Mouse (Mus musculus) liver, embryonic 15.5 days (tissue): ENCODE measurements around the gene Tmem94. TPM values are rescaled to one million over a fixed set of nuclear protein-coding genes. Genes with fewer than 3 reads are reported as not detected.
"Not testable (repeated sequence)": the region's sequence is repeated elsewhere in the genome, so short reads cannot be mapped to it uniquely, and the experiment has no call there.

Experiments used
- ATAC-seq: fragments of 200-750 bp; cut with Nextera tagmentation; 2 replicates; pipeline ENCODE4 v1.8.0; 2017; ENCODE audit warnings: moderate number of reproducible peaks, mild to moderate bottlenecking, moderate library complexity; ENCODE audit not compliant: insufficient read depth
- H3K27ac ChIP-seq: fragments of 300-500 bp; sonication (generic); replicated peaks from 2 replicates; pipeline ENCODE4 v1.5.1; 2015; ENCODE audit warnings: mild to moderate bottlenecking, inconsistent platforms
- H3K27me3 ChIP-seq: fragments of 300-500 bp; sonication (generic); 2 replicates; pipeline ENCODE4 v1.6.1; 2015; ENCODE audit warnings: mild to moderate bottlenecking, inconsistent platforms
- H3K36me3 ChIP-seq: fragments of 300-500 bp; sonication (generic); replicated peaks from 2 replicates; pipeline ENCODE4 v1.6.1; 2015; ENCODE audit warnings: moderate library complexity, mild to moderate bottlenecking, inconsistent platforms
- H3K4me1 ChIP-seq: fragments of 300-500 bp; sonication (generic); replicated peaks from 2 replicates; pipeline ENCODE4 v1.6.1; 2015; ENCODE audit warnings: inconsistent platforms
- H3K4me2 ChIP-seq: fragments of 300-500 bp; sonication (generic); 2 replicates; pipeline ENCODE4 v1.6.1; 2015; ENCODE audit warnings: moderate library complexity, mild to moderate bottlenecking, inconsistent platforms
- H3K4me3 ChIP-seq: fragments of 300-500 bp; sonication (generic); replicated peaks from 2 replicates; pipeline ENCODE4 v1.5.1; 2015; ENCODE audit warnings: mild to moderate bottlenecking, inconsistent platforms
- H3K9ac ChIP-seq: fragments of 300-500 bp; sonication (generic); 2 replicates; pipeline ENCODE4 v1.6.1; 2015; ENCODE audit warnings: moderate library complexity, mild to moderate bottlenecking, inconsistent platforms
- H3K9me3 ChIP-seq: fragments of 300-500 bp; sonication (generic); replicated peaks from 2 replicates; pipeline ENCODE4 v1.6.1; 2016; ENCODE audit warnings: inconsistent platforms
- WGBS: fragments of 180-500 bp; shearing (Covaris S2); methylation state at CpG from one replicate; pipeline ENCODE4 v1.1.7; 2015; ENCODE audit warnings: mixed read lengths; ENCODE audit not compliant: insufficient replicate concordance; 5-methylcytosine and 5-hydroxymethylcytosine counted together
- polyA plus RNA-seq: library from polyadenylated mRNA; unstranded; fragments of >200 nt; fragmentation: Nextera tagmentation; extraction: Ambion mirVana; gene quantifications from 2 replicates; pipeline ENCODE4 v1.2.1, GENCODE M21; 2015

The Tmem94 gene
- polyA plus RNA-seq, 1 experiment from 2014 or later, result 9.9 TPM

DNA sequence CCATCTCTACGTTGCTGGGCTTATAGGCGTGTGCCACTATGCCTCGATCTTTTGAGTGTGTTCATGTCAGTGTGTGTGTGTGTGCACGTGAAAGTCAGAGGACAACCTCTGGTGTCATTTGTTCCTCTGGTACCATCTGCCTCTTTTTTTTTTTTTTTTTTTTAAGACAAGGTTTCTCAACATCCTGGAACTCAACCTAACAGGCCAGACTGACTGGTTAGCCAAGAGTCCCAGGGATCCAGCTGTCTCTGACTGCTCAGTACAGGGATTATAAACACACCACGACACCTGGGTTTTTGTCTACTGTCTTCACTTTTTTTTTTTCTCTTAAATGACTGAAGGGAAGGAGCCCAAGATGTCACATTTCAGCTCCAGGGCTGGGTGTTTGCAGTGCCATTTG is 20.8 kb upstream of the Tmem94 start:
- H3K4me3 ChIP-seq, result no peak overlapping the region
- no peaks in the 10 kb centered on the region for H3K36me3 ChIP-seq
- H3K9ac ChIP-seq, result no peak overlapping the region
- H3K9me3 ChIP-seq, result no peaks in the 10 kb centered on the region
- H3K4me2 ChIP-seq, result no peak overlapping the region
- H3K27ac ChIP-seq, result no peak overlapping the region
- no peak for ATAC-seq
- peaks cover 8% of the 10 kb centered on the region; the same call in 1 of the 2 replicates for H3K4me1 ChIP-seq
- 69% methylated on average over 5 of the region's 5 CpGs for WGBS
- peaks cover 20% of the 10 kb centered on the region for H3K27me3 ChIP-seq

DNA sequence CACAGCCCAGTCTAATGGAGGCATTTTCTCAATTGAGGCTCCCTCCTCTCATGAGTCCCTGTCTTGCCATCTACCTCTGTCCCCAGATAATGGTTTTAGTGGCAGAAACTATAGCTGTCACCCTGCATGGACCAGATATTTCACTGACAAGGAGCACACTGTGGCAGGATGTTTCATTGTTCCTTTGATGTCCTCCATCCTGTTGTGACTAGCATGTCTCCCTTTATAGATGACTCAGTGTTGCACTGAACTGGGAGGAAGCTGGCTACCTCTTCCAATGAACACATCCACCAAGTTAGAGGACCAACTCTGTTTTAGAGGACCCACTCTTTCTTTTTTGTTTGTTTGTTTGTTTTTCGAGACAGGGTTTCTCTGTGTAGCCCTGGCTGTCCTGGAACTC is 19.1 kb upstream of the Tmem94 start:
- no peak overlapping the region for H3K9ac ChIP-seq
- no peak for ATAC-seq
- 43% methylated on average over 1 of the region's 1 CpGs for WGBS
- H3K27ac ChIP-seq, result no peak overlapping the region
- no peaks in the 10 kb centered on the region for H3K9me3 ChIP-seq
- no peak overlapping the region for H3K4me2 ChIP-seq
- no peak overlapping the region for H3K4me3 ChIP-seq
- peaks cover 8% of the 10 kb centered on the region; the same call in 1 of the 2 replicates for H3K4me1 ChIP-seq
- no peaks in the 10 kb centered on the region for H3K36me3 ChIP-seq
- peaks cover 28% of the 10 kb centered on the region for H3K27me3 ChIP-seq

DNA sequence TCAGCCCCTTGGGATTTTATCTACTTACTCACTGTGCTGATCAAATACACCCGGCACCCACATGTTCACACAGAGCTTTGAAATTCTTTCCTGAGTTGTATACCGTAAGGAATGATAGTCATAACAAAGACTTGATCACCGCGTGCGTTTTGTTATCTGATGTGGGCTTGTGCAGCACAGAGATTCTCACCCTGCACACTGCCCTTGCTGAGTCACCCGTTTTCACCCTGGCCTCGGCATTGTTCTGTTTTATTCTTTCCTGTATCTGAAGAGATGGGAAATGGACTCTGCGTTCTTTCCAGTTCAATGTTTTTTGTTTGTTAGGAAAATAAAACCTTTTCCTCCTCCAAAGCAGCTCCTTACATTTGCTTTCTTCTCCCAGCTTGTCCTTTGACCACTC is 18.5 kb upstream of the Tmem94 start:
- Histone ChIP-seq H3K4me3 (no peak overlapping the region), H3K9ac (no peak overlapping the region), H3K36me3 (no peaks in the 10 kb centered on the region), H3K27me3 (peaks cover 28% of the 10 kb centered on the region), H3K4me1 (peaks cover 8% of the 10 kb centered on the region; the same call in 1 of the 2 replicates), H3K4me2 (peak overlapping the region; percentile 10; the same call in 1 of the 2 replicates), H3K9me3 (no peaks in the 10 kb centered on the region), H3K27ac (no peak overlapping the region)
- 10% methylated on average over 8 of the region's 8 CpGs for WGBS
- ATAC-seq, result no peak

DNA sequence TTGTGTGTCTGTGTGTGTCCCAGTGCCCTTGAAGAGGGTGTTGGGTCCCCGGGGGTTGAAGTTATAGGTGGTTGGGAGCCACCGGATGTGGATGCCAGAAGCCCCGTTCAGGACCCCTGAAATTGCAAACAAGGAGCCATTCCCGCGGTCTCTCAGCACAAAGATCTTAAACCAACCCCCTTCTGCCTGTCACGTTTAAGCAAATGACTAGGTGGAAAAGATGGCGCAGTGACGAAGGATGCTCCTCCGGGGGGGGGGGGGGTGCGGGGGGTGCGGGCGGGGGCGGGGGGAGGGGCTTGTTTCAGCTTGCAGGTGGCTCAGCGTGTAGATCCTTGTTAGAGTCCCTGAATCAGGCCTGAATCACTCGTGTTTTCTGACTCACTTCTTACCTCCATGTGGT is 17.9 kb upstream of the Tmem94 start:
- peak overlapping the region; percentile 10; the same call in 1 of the 2 replicates for H3K4me2 ChIP-seq

GRCm38 (mm10) chr11:115749834-115750233 is 15.4 kb upstream of the Tmem94 start:
- no peaks in the 10 kb centered on the region for H3K36me3 ChIP-seq
- no peak for ATAC-seq
- H3K4me3 ChIP-seq, result no peak overlapping the region
- peaks cover 23% of the 10 kb centered on the region for H3K27me3 ChIP-seq
- no peak overlapping the region for H3K9ac ChIP-seq
- 68% methylated on average over 5 of the region's 5 CpGs for WGBS
- peaks cover 11% of the 10 kb centered on the region; the same call in 1 of the 2 replicates for H3K4me1 ChIP-seq
- H3K9me3 ChIP-seq, result no peaks in the 10 kb centered on the region
- H3K27ac ChIP-seq, result no peak overlapping the region
- no peak overlapping the region for H3K4me2 ChIP-seq

More for the DNA sequence above, 17.9 kb upstream of the Tmem94 start:
- Histone ChIP-seq H3K27ac (no peak overlapping the region), H3K27me3 (peaks cover 28% of the 10 kb centered on the region), H3K4me1 (peaks cover 8% of the 10 kb centered on the region; the same call in 1 of the 2 replicates), H3K4me3 (no peak overlapping the region), H3K36me3 (no peaks in the 10 kb centered on the region), H3K9me3 (no peaks in the 10 kb centered on the region), H3K9ac (no peak overlapping the region)
- ATAC-seq, result no peak
- 6% methylated on average over 15 of the region's 15 CpGs for WGBS

GRCm38 (mm10) chr11:115751725-115752124 is 13.5 kb upstream of the Tmem94 start:
- peaks cover 10% of the 10 kb centered on the region; the same call in 1 of the 2 replicates for H3K4me1 ChIP-seq
- H3K36me3 ChIP-seq, result no peaks in the 10 kb centered on the region
- H3K27ac ChIP-seq, result no peak overlapping the region
- no peaks in the 10 kb centered on the region for H3K9me3 ChIP-seq
- no peak overlapping the region for H3K9ac ChIP-seq
- ATAC-seq, result no peak
- no peak overlapping the region for H3K4me2 ChIP-seq
- peaks cover 21% of the 10 kb centered on the region for H3K27me3 ChIP-seq
- H3K4me3 ChIP-seq, result no peak overlapping the region
- 42% methylated on average over 2 of the region's 2 CpGs for WGBS

DNA sequence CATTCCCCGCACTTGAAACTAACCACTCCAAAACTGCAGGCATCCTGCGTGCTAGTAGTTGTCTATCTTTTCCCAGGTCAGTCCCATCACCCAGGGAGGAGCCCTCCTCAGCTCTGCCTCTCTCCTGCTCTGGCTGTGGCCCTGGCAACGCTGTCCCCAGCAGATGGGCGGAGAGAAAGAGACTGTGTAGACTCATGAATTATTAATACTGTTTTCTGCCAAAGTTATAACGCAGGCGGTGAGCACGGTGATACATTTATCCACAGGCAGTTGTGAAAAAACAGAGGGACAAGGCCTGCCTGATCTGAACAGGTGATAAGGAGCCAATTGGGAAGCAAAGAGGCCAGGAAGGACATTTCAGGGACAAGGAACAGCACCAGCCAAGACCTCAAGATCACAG is 12.6 kb upstream of the Tmem94 start:
- H3K4me3 ChIP-seq, result no peak overlapping the region
- no peaks in the 10 kb centered on the region for H3K9me3 ChIP-seq
- ATAC-seq, result no peak
- 0 out of 2 replicates have a peak, but pooled peaks cover 3% of the 10 kb centered on the region for H3K4me1 ChIP-seq
- H3K27ac ChIP-seq, result no peak overlapping the region
- 74% methylated on average over 7 of the region's 7 CpGs for WGBS
- no peak overlapping the region for H3K4me2 ChIP-seq
- H3K27me3 ChIP-seq, result peaks cover 20% of the 10 kb centered on the region
- H3K36me3 ChIP-seq, result no peaks in the 10 kb centered on the region
- H3K9ac ChIP-seq, result no peak overlapping the region

GRCm38 (mm10) chr11:115753485-115753884 is 11.7 kb upstream of the Tmem94 start:
- Histone ChIP-seq H3K27ac (no peak overlapping the region), H3K4me1 (0 out of 2 replicates have a peak, but pooled peaks cover 3% of the 10 kb centered on the region), H3K4me3 (no peak overlapping the region), H3K27me3 (peaks cover 12% of the 10 kb centered on the region), H3K36me3 (no peaks in the 10 kb centered on the region), H3K4me2 (no peak overlapping the region), H3K9me3 (no peaks in the 10 kb centered on the region), H3K9ac (no peak overlapping the region)
- no peak for ATAC-seq
- 49% methylated on average over 4 of the region's 4 CpGs for WGBS

DNA sequence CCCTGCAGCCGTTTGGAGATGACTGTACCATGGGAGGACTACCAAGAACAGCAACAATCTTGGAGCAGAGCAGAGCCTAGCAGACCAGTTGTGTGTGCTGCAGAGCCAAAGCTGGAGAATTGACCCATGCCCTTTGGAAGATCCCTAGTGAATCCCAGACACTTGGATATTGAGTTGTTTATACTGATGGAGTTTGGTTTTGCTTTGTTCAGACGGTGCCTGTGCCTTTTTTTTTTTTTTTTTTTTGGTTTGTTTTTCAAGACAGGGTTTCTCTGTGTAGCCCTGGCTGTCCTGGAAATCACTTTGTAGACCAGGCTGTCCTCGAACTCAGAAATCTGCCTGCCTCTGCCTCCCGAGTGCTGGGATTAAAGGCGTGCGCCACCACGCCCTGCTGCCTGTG is 3.1 kb upstream of the Tmem94 start:
- H3K27me3 ChIP-seq, ATAC-seq, H3K9ac ChIP-seq, H3K36me3 ChIP-seq, H3K4me3 ChIP-seq, H3K9me3 ChIP-seq, H3K4me2 ChIP-seq, H3K27ac ChIP-seq: not testable (repeated sequence)
- peaks cover 24% of the 10 kb centered on the region for H3K4me1 ChIP-seq
- 81% methylated on average over 7 of the region's 7 CpGs for WGBS

DNA sequence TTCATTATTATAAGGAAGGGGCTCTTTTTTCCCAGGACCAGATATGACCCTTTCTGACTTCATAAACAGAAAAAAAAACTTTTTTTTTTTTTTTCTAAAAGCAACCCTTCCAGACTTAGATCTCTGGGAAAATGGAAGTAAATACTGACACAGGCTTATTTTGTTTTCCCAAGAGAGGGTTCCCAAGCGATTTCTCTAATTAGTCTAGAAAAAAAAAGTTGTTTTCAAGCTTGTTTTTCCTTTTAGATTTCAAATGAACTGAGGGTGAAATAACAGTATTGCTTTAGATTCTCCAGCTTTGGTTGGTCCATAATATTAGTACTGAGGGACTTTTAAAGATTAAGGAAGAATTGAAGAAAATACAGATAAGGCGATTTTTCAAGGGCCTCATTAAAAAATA is 535 bp upstream of the Tmem94 start:
- H3K36me3 ChIP-seq, result no peaks in the 10 kb centered on the region
- H3K4me2 ChIP-seq, result peak overlapping the region; percentile 89
- peak overlapping the region; percentile 90 for H3K27ac ChIP-seq
- peak overlapping the region; percentile 93 for H3K4me3 ChIP-seq
- H3K27me3 ChIP-seq, result no peaks in the 10 kb centered on the region
- ATAC-seq, result no peak
- 25% methylated on average over 2 of the region's 2 CpGs for WGBS
- H3K9ac ChIP-seq, result peak overlapping the region; percentile 53
- peaks cover 50% of the 10 kb centered on the region for H3K4me1 ChIP-seq
- no peaks in the 10 kb centered on the region for H3K9me3 ChIP-seq

- under 1% methylated on average over 34 of the region's 34 CpGs for WGBS
- Histone ChIP-seq H3K4me3 (peak overlapping the region; percentile 93), H3K27me3 (no peaks in the 10 kb centered on the region), H3K4me2 (peak overlapping the region; percentile 89), H3K4me1 (peaks cover 59% of the 10 kb centered on the region), H3K36me3 (no peaks in the 10 kb centered on the region), H3K9me3 (no peaks in the 10 kb centered on the region), H3K9ac (peak overlapping the region; percentile 95), H3K27ac (peak overlapping the region; percentile 90)
- ATAC-seq, result peak; percentile 87
Measured at GRCm38 (mm10) chr11:115765607-115766141, 441 bp downstream of the Tmem94 start.
